Mouse (Mus musculus) layer of hippocampus, adult 6 months (tissue): Measurements from ENCODE around the gene Gm29554. TPM values are rescaled to one million over a fixed set of nuclear protein-coding genes. Genes with fewer than 3 reads are reported as not detected.

Source experiments
- long read RNA-seq, 2 experiments: library from polyadenylated mRNA; unstranded; transcript quantifications; one replicate each; pipeline ENCODE4 v2.0.0; 2019 to 2020
- polyA plus RNA-seq: library from polyadenylated mRNA; unstranded; fragments of <200 nt; fragmentation: Nextera tagmentation; gene quantifications from 2 replicates; pipeline ENCODE4 v1.2.3, GENCODE M21; 2021

Gm29554 gene
- not detected in 2 replicates for polyA plus RNA-seq
- long read RNA-seq, experiment 1, result 0 reads
- long read RNA-seq, experiment 2, result 0 reads

GRCm38 (mm10) chrY:12273632-12274031 lies at the start of gene Gm29554:
Gene Gm29554 (plus strand): TSS chrY:12273932.

Other genes with a start within 250 kb of the Gm29554 start
- not detected in 2 replicates for gene Gm20812, start 108.0 kb downstream of the Gm29554 start, polyA plus RNA-seq